Mouse (Mus musculus): ENCODE results near the gene Exosc8. TPM values are rescaled to one million over a fixed set of nuclear protein-coding genes. Genes with fewer than 3 reads are reported as not detected.

Exosc8 gene
- 32.3 and 32.5 TPM in 2 replicates for polyA plus RNA-seq (2015; fragmentation: Nextera tagmentation; extraction: Ambion mirVana)

DNA sequence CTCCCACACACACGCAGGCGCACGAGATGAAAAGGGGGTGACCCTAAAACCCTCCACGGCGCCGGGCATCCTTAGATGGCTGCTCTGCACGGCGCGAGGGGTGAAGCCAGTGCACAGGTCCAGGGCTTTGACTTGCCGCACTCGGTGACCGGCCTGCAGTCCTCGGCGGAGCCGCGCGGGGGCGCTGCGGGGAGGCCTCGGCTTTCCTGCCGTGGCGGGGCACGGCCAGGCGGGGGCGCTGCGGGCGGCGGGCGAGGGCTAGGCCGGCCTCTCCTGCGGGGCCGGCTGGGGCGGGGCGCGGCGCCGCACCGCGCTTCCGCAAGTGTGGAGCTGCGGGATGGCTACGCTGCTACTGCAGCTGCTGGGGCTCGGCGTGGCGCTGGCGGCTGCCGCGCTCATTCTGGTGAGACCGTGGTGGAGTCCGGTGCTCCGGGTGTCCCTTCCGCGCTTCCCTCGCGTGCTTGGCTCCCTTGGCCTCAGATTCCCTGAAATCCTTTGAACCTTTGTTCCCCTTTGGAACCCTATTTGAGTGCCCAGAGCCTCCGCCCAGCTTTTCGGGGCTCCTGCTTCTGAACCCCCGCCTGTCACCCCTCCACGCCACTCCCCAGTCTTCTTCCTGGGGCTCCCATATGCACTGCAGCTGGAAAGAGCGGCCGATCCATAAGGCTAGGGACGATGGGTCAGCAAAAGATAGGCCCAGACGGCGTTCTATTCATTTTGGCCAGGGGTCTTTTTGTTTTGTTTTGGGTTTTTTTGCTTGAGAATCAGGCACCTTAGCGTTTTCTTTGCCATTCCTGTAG lies at the start of gene Exosc8, which contains the start of gene Alg5:
Gene Exosc8, minus strand, starts transcription at position 147 of the 800 bp plus-strand sequence.
Gene Alg5, plus strand, starts transcription at position 293 of the 800 bp plus-strand sequence.

DNA sequence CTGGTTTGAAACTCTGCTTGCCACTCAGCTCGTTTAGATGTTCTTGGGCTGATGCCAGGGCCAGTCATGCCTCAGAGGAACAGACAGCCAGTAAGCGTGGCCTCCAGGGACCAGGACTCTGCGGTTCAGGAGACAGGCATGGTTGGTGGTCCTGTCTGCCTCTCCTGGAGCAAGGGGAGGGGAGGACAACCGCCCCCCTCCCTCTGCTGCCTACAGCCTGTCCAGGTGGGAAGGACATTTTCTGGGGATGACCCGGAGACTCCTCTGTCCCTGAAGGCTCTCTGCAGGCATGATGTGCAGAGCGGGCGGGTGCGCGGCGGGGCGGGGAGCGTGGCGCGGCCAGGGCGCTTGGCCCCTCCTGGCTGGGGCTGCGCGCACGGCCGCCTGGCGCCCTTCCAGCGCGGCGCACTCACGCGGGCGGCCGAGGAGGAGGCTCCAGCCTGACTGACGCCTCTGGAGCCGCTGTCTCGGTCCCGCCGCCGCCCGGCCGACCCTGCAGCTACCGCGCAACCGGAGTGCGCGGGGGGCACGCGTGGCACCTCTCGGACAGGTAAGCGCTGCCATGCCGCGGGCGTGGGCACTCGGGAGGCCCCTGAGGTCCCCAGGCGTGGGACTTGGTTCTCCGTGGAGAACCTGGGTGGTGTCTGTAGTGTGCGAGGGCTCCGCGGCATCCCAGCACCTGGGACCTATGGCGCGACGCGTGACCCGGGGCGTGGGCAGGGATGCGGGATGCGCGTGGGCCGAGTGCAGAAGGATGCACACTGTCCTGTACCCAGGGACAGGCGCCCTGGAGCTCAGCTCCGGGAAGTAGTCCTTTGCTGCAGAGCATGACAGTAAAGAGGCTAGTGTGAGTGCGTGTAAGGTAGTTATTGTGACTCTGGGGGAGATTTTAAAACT lies 20.2 kb upstream of the Exosc8 start, which contains the start of gene Smad9:
Gene Smad9, plus strand, starts transcription at position 438 of the 897 bp plus-strand sequence.

GRCm38 (mm10) chr3:54714253-54714652 lies 20.9 kb downstream of the Exosc8 start, which contains the start of gene Gm21958:
Gene Gm21958, minus strand, starts transcription at chr3:54714353.

GRCm38 (mm10) chr3:54692202-54693055 lies 42.8 kb downstream of the Exosc8 start, which contains the start of gene Supt20:
Gene Supt20, plus strand, starts transcription at chr3:54692807.

Other genes with a start within 250 kb of the Exosc8 start
- gene Supt20, start 42.6 kb downstream of the Exosc8 start, polyA plus RNA-seq (2015; fragmentation: Nextera tagmentation; extraction: Ambion mirVana): 36.1 and 37.6 TPM in 2 replicates
- 0.22 TPM in 1 of 2 replicates, not detected in the other for gene Gm21958, start 21.0 kb downstream of the Exosc8 start, polyA plus RNA-seq (2015; fragmentation: Nextera tagmentation; extraction: Ambion mirVana)
- gene Alg5, start 146 bp upstream of the Exosc8 start, polyA plus RNA-seq (2015; fragmentation: Nextera tagmentation; extraction: Ambion mirVana): 38.2 and 49.3 TPM in 2 replicates
- 0.04 and 0.06 TPM in 2 replicates for gene Smad9, start 20.2 kb upstream of the Exosc8 start, polyA plus RNA-seq (2015; fragmentation: Nextera tagmentation; extraction: Ambion mirVana)
- gene Rfxap, start 72.4 kb upstream of the Exosc8 start, polyA plus RNA-seq (2015; fragmentation: Nextera tagmentation; extraction: Ambion mirVana): 29.3 and 34.4 TPM in 2 replicates
- gene Sertm1, start 180.5 kb upstream of the Exosc8 start, polyA plus RNA-seq (2015; fragmentation: Nextera tagmentation; extraction: Ambion mirVana): not detected in 2 replicates

All from skeletal muscle tissue, postnatal 0 days (tissue).